Mouse (Mus musculus): ENCODE measurements around the gene Eef2. TPM values are rescaled to one million over a fixed set of nuclear protein-coding genes. Genes with fewer than 3 reads are reported as not detected.

The Eef2 gene
- polyA plus RNA-seq, 1 experiment = 3,891 TPM

DNA sequence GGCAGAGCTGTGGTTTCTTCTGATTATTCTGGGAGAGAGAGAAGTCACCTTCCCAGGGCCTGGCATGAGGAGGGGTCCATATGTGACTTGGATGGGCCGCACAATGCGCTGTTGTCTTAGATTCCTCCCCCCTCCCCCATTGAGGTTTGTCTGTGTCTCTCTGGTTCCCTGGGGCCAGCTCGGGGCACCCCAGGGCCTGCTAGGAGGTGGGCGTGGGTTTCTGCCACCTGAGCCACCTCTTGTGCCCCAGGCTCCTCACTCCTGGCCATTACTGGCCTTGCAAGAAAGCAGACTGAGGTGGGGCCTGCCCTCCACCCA is 36.9 kb upstream of the Eef2 start:
- Histone ChIP-seq H3K36me3 (ENCODE audit: control insufficient read depth, insufficient read depth) (no peaks in the 10 kb centered on the region), H3K4me2 (ENCODE audit: low read depth) (peak overlapping the region; percentile 89), H3K4me3 (peak overlapping the region; percentile 94), H3K27me3 (ENCODE audit: control insufficient read depth, insufficient read depth, insufficient read length) (no peaks in the 10 kb centered on the region), H3ac (ENCODE audit: control insufficient read depth, insufficient read length) (no peak overlapping the region), H3K79me2 (ENCODE audit: control insufficient read depth, insufficient read depth) (peaks cover 64% of the 10 kb centered on the region)
- TF ChIP-seq MAX (IDR thresholded peaks at IDR 0.05; ENCODE audit: low read depth) = no peak
- TF ChIP-seq E2F4 (IDR thresholded peaks at IDR 0.05; ENCODE audit: insufficient read depth) = no peak
- TF ChIP-seq MYOD1 (IDR thresholded peaks at IDR 0.05; ENCODE audit: control insufficient read depth in 1 of 3, insufficient read length in 2 of 3, low read depth in 2 of 3) = no peak
- TF ChIP-seq SRF (IDR thresholded peaks at IDR 0.05; ENCODE audit: control insufficient read depth, insufficient read length, low read depth) = no peak
- no peak for TF ChIP-seq POLR2AphosphoS2 (IDR thresholded peaks at IDR 0.05; ENCODE audit: insufficient read length, low read depth)
- TF ChIP-seq USF1 (IDR thresholded peaks at IDR 0.05; ENCODE audit: low read depth) = no peak
- no peak for TF ChIP-seq CEBPB (IDR thresholded peaks at IDR 0.05; ENCODE audit: insufficient read depth, poor library complexity, severe bottlenecking)
- no peak for TF ChIP-seq TCF12 (IDR thresholded peaks at IDR 0.05; ENCODE audit: insufficient read depth, poor library complexity, severe bottlenecking)

DNA sequence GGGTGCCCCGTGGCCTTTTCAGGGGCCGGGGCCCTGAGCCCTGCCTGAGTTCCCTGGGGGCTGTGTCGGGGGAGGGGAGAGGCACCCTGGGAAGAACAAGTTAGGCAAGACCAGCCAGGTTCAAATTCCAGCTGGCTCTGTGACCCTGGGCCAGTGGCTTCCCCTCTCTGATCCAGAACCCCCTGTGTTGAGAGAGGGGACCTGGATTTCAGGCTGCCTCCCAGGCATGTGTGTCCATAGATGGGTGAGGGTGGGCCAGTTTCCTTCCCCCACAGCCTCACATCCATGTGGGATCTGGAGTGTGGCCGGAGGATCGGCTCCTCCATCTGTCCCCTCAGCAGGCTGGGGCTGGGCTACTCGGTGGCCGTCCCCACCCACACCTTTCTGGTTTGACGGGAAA is 36.4 kb upstream of the Eef2 start:
- Histone ChIP-seq H3K36me3 (ENCODE audit: control insufficient read depth, insufficient read depth) (peaks cover 3% of the 10 kb centered on the region), H3K4me3 (peak overlapping the region; percentile 94), H3K79me2 (ENCODE audit: control insufficient read depth, insufficient read depth) (peaks cover 66% of the 10 kb centered on the region), H3K27me3 (ENCODE audit: control insufficient read depth, insufficient read depth, insufficient read length) (no peaks in the 10 kb centered on the region), H3K4me2 (ENCODE audit: low read depth) (peak overlapping the region; percentile 89), H3ac (ENCODE audit: control insufficient read depth, insufficient read length) (no peak overlapping the region)
- TF ChIP-seq USF1 (IDR thresholded peaks at IDR 0.05; ENCODE audit: low read depth) = no peak
- TF ChIP-seq TCF3 (IDR thresholded peaks at IDR 0.05; ENCODE audit: insufficient read length, low read depth) = no peak
- no peak for TF ChIP-seq MAX (IDR thresholded peaks at IDR 0.05; ENCODE audit: low read depth)
- no peak for TF ChIP-seq CEBPB (IDR thresholded peaks at IDR 0.05; ENCODE audit: insufficient read depth, poor library complexity, severe bottlenecking)
- no peak for TF ChIP-seq MYOG (IDR thresholded peaks at IDR 0.05; ENCODE audit: control insufficient read depth in 1 of 3, insufficient read depth in 1 of 3, insufficient read length in 2 of 3, low read depth in 2 of 3)
- TF ChIP-seq REST (IDR thresholded peaks at IDR 0.05; ENCODE audit: insufficient read depth, insufficient read length) = no peak
- TF ChIP-seq TCF12 (IDR thresholded peaks at IDR 0.05; ENCODE audit: insufficient read depth, poor library complexity, severe bottlenecking) = no peak
- TF ChIP-seq E2F4 (IDR thresholded peaks at IDR 0.05; ENCODE audit: insufficient read depth) = no peak
- no peak for TF ChIP-seq MYOD1 (IDR thresholded peaks at IDR 0.05; ENCODE audit: control insufficient read depth in 1 of 3, insufficient read length in 2 of 3, low read depth in 2 of 3)
- no peak for TF ChIP-seq POLR2A (IDR thresholded peaks at IDR 0.05; ENCODE audit: insufficient read length, low read depth)
- TF ChIP-seq SRF (IDR thresholded peaks at IDR 0.05; ENCODE audit: control insufficient read depth, insufficient read length, low read depth) = no peak

DNA sequence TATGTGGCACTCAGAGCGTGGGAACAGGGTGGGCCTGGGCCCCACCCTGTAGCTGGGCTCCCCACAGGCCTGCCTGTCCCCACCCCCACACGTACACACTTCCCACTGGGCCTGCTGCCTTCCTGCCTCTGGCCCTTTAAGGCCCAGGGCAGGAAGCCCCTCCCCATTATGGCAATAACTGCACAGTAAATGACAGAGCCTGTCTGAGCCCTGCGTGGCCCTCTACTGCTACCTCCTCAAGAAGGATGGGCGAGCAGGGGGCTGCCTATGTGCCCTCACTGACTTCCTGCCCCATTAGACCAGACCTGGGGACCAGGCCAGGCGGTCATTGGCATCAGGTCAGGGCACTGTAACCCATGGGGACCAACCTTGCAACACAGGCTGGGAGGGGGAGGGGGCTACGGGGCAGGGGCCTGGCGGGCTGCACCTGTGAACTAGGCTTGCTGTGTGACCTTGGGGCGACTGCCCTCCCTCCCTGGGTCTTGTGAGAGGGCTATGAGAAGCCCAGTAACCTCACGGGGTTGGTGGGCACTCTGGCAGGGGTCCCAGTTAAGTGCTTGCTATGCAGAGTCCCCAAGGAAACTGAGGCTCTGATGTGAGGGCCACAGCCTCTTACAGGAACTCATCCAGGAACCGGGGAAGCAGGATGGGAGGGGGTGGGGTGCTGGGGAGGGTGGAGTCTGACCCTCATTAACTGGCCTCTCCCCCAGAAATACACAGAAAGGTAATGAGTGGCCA is 35.5 kb upstream of the Eef2 start:
- Histone ChIP-seq H3K4me3 (peak overlapping the region; percentile 94), H3K36me3 (ENCODE audit: control insufficient read depth, insufficient read depth) (peaks cover 9% of the 10 kb centered on the region), H3K27me3 (ENCODE audit: control insufficient read depth, insufficient read depth, insufficient read length) (no peaks in the 10 kb centered on the region), H3ac (ENCODE audit: control insufficient read depth, insufficient read length) (no peak overlapping the region), H3K4me2 (ENCODE audit: low read depth) (peak overlapping the region; percentile 89), H3K79me2 (ENCODE audit: control insufficient read depth, insufficient read depth) (peaks cover 75% of the 10 kb centered on the region)
- TF ChIP-seq POLR2A (IDR thresholded peaks at IDR 0.05; ENCODE audit: insufficient read length, low read depth) (no peak), E2F4 (IDR thresholded peaks at IDR 0.05; ENCODE audit: insufficient read depth) (no peak), TCF12 (IDR thresholded peaks at IDR 0.05; ENCODE audit: insufficient read depth, poor library complexity, severe bottlenecking) (no peak), TCF3 (IDR thresholded peaks at IDR 0.05; ENCODE audit: insufficient read length, low read depth) (no peak), MAX (IDR thresholded peaks at IDR 0.05; ENCODE audit: low read depth) (no peak)

DNA sequence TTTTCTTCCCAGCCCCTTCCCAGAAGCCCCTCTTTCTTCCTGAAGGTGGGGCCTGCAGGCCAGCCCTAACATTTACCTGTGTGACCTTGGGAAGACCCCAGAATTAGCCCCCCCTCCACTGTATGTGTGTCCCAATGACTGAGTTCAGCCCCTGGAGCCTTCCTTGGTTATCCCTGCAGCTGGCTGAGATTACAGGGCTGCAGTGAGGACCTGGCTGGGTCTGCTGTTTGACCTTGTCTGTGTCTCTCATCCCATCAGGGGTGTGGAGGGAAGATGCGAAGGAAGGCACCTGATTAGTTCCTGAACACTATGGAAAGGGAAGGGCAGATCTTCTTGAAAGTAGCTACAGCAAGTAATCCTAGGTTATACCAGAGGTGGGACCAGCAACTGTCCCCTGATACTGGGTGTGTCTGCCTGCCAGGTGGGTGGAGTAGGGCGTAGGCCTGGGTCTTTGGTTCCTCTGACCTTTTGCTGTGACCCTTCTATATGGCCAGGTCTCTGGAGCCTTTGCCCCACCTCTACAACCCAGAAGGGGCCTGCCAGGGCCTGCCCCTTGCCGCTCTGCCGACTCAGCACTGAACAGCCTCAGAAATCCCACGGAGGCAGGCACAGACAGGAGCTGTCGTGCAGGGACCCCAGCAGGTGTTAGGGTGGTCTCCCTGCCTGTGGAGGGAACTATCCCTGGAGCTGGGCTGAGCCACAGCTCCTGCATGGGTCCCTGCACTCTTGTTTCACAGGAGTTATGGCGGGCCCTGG is 34.8 kb upstream of the Eef2 start:
- TF ChIP-seq POLR2A (IDR thresholded peaks at IDR 0.05; ENCODE audit: insufficient read length, low read depth) = no peak
- no peak for TF ChIP-seq MYOG (IDR thresholded peaks at IDR 0.05; ENCODE audit: control insufficient read depth in 1 of 3, insufficient read depth in 1 of 3, insufficient read length in 2 of 3, low read depth in 2 of 3)
- TF ChIP-seq REST (IDR thresholded peaks at IDR 0.05; ENCODE audit: insufficient read depth, insufficient read length) = no peak
- TF ChIP-seq TCF12 (IDR thresholded peaks at IDR 0.05; ENCODE audit: insufficient read depth, poor library complexity, severe bottlenecking) = no peak
- TF ChIP-seq E2F4 (IDR thresholded peaks at IDR 0.05; ENCODE audit: insufficient read depth) = no peak
- no peak for TF ChIP-seq USF1 (IDR thresholded peaks at IDR 0.05; ENCODE audit: low read depth)
- no peak for TF ChIP-seq CEBPB (IDR thresholded peaks at IDR 0.05; ENCODE audit: insufficient read depth, poor library complexity, severe bottlenecking)
- TF ChIP-seq TCF3 (IDR thresholded peaks at IDR 0.05; ENCODE audit: insufficient read length, low read depth) = no peak
- no peak for TF ChIP-seq POLR2AphosphoS2 (IDR thresholded peaks at IDR 0.05; ENCODE audit: insufficient read length, low read depth)
- peaks cover 80% of the 10 kb centered on the region for H3K79me2 ChIP-seq (ENCODE audit: control insufficient read depth, insufficient read depth)
- peak overlapping the region; percentile 89 for H3K4me2 ChIP-seq (ENCODE audit: low read depth)
- no peak overlapping the region for H3ac ChIP-seq (ENCODE audit: control insufficient read depth, insufficient read length)
- no peaks in the 10 kb centered on the region for H3K27me3 ChIP-seq (ENCODE audit: control insufficient read depth, insufficient read depth, insufficient read length)
- H3K36me3 ChIP-seq (ENCODE audit: control insufficient read depth, insufficient read depth) = peaks cover 9% of the 10 kb centered on the region
- peak overlapping the region; percentile 94 for H3K4me3 ChIP-seq

GRCm38 (mm10) chr10:81142551-81142981 is 33.9 kb upstream of the Eef2 start:
- no peak overlapping the region for H3K4me3 ChIP-seq
- peaks cover 9% of the 10 kb centered on the region for H3K36me3 ChIP-seq (ENCODE audit: control insufficient read depth, insufficient read depth)
- no peaks in the 10 kb centered on the region for H3K27me3 ChIP-seq (ENCODE audit: control insufficient read depth, insufficient read depth, insufficient read length)
- TF ChIP-seq CEBPB (IDR thresholded peaks at IDR 0.05; ENCODE audit: insufficient read depth, poor library complexity, severe bottlenecking) = no peak
- peak in 1 of 3 experiments; percentile 32 for TF ChIP-seq MYOG (IDR thresholded peaks at IDR 0.05; ENCODE audit: control insufficient read depth in 1 of 3, insufficient read depth in 1 of 3, insufficient read length in 2 of 3, low read depth in 2 of 3)
- H3K79me2 ChIP-seq (ENCODE audit: control insufficient read depth, insufficient read depth) = peaks cover 90% of the 10 kb centered on the region
- H3K4me2 ChIP-seq (ENCODE audit: low read depth) = peak overlapping the region; percentile 89
- no peak overlapping the region for H3ac ChIP-seq (ENCODE audit: control insufficient read depth, insufficient read length)
